Mouse (Mus musculus) kidney, embryonic 15.5 days (tissue): ENCODE data around the gene Ptgis. TPM values are rescaled to one million over a fixed set of nuclear protein-coding genes. Genes with fewer than 3 reads are reported as not detected.
A peak's percentile ranks its signal among the peaks of the same experiment; 100 is the strongest.

ENCODE experiments used
- ATAC-seq: fragments of 200-750 bp; cut with Nextera tagmentation; replicated peaks from 2 replicates; pipeline ENCODE4 v1.8.0; 2017; ENCODE audit warnings: moderate TSS enrichment; ENCODE audit not compliant: low FRiP score
- H3K27ac ChIP-seq: fragments of 300-500 bp; sonication (generic); 2 replicates; pipeline ENCODE4 v1.5.1; 2015; ENCODE audit warnings: mild to moderate bottlenecking, inconsistent platforms
- H3K27me3 ChIP-seq: fragments of 300-500 bp; sonication (generic); 2 replicates; pipeline ENCODE4 v1.6.1; 2015; ENCODE audit warnings: inconsistent platforms
- H3K36me3 ChIP-seq: fragments of 300-500 bp; sonication (generic); 2 replicates; pipeline ENCODE4 v1.6.1; 2015; ENCODE audit warnings: inconsistent platforms
- H3K4me1 ChIP-seq: fragments of 300-500 bp; sonication (generic); 2 replicates; pipeline ENCODE4 v1.6.1; 2015; ENCODE audit warnings: inconsistent platforms
- H3K4me2 ChIP-seq: fragments of 300-500 bp; sonication (generic); 2 replicates; pipeline ENCODE4 v1.6.1; 2015; ENCODE audit warnings: moderate library complexity, mild to moderate bottlenecking, inconsistent platforms
- H3K4me3 ChIP-seq: fragments of 300-500 bp; sonication (generic); replicated peaks from 2 replicates; pipeline ENCODE4 v1.5.1; 2015; ENCODE audit warnings: mild to moderate bottlenecking, inconsistent platforms
- H3K9ac ChIP-seq: fragments of 300-500 bp; sonication (generic); 2 replicates; pipeline ENCODE4 v1.6.1; 2015; ENCODE audit warnings: mild to moderate bottlenecking, inconsistent platforms
- H3K9me3 ChIP-seq: fragments of 300-500 bp; sonication (generic); replicated peaks from 2 replicates; pipeline ENCODE4 v1.6.1; 2016; ENCODE audit warnings: inconsistent platforms
- WGBS: fragments of 180-500 bp; shearing (Covaris S2); methylation state at CpG from one replicate; pipeline ENCODE4 v1.1.7; 2015; ENCODE audit warnings: mixed read lengths; 5-methylcytosine and 5-hydroxymethylcytosine counted together
- polyA plus RNA-seq: library from polyadenylated mRNA; unstranded; fragments of >200 nt; fragmentation: Nextera tagmentation; extraction: Ambion mirVana; gene quantifications from 2 replicates; pipeline ENCODE4 v1.2.1, GENCODE M21; 2015

Ptgis gene
- polyA plus RNA-seq, 1 experiment from 2014 or later: 21.1 TPM

DNA sequence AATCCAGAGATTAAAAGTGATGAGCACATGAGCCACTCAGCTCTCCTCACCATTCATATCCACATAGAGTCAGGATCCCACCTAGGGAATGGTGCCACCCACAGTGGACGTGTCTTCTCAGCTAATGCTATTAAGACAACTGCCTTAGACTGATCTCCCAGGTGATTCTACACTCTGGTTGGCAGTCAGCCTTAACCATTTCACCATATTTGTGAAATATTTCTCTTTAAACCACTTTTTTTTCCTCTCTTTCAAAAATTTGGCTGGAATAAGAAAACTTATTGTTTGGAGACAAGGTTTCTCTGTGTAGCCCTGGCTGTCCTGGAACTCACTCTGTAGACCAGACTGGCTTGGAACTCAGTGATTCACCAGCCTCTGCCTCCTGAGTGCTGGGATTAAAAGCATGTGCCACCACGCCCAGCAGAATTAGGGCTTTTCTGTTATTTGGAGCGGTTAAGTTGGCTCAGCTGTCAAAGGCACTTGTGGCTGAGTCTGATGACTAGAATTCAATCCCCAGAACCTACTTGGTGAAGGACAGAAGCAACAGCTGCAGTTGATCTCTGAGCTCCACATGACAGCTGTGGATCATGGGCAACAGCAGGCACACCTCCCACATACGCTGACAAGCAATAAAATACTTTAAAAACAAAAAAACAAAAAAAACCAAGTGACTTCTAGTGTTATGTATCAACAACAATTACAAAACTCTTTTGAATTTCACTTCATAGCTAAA, 3.6 kb upstream of the Ptgis start:
- peaks cover 14% of the 10 kb centered on the region for H3K27me3 ChIP-seq
- ATAC-seq: no peak
- peaks cover 17% of the 10 kb centered on the region for H3K4me1 ChIP-seq
- no peak overlapping the region for H3K27ac ChIP-seq
- 86% methylated on average over 4 of the region's 4 CpGs for WGBS
- no peak overlapping the region for H3K9ac ChIP-seq
- no peak overlapping the region for H3K4me2 ChIP-seq
- H3K36me3 ChIP-seq: no peaks in the 10 kb centered on the region
- no peaks in the 10 kb centered on the region; the same call in 1 of the 2 replicates for H3K9me3 ChIP-seq
- H3K4me3 ChIP-seq: no peak overlapping the region

DNA sequence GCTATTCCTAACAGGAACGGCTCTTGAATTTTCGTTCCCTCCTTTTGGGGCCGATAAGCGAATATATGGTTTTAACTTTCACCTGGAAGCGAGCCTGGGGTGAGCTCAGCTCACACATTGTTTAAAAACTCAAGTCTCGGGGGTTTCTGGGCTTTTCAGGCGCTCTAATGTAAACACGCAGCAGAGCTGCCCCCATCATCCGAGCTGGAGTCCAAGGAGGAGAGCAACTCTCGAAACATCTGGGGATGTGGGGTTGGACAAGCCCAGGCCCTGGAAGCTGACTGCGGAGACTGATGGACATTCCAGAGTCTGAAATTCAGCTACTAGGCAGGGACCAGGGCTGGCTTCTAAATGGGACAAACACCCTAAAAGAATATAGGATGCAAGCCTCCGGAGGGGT, 1.1 kb downstream of the Ptgis start:
- H3K27ac ChIP-seq: no peak overlapping the region
- no peak for ATAC-seq
- H3K9ac ChIP-seq: peak overlapping the region; percentile 65; the same call in 1 of the 2 replicates

DNA sequence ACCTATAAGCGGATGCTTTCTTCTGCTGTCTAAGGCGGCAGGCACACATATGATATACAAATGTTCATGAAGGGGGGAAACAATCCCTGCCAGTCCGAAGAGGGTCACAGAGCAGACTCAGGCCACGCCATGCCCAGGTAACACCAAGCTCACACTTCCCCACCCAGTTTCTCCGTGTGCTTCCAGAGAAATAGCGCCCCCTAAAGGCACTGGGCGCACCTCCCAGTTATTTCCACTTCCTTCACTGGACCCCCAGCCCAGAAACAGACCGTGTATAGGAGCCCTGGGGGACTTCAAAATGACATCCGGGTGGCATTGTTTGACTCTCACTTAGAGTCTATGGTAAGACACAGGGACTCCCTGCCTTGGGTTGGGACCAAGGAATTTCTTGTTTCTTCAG, 3.2 kb downstream of the Ptgis start:
- Histone ChIP-seq H3K4me2 (no peak overlapping the region), H3K27ac (no peak overlapping the region), H3K4me3 (no peak overlapping the region), H3K36me3 (no peaks in the 10 kb centered on the region), H3K27me3 (peaks cover 28% of the 10 kb centered on the region), H3K9ac (no peak overlapping the region), H3K4me1 (peaks cover 44% of the 10 kb centered on the region), H3K9me3 (no peaks in the 10 kb centered on the region)
- WGBS: 78% methylated on average over 9 of the region's 9 CpGs
- ATAC-seq: no peak

More for the DNA sequence above, 1.1 kb downstream of the Ptgis start:
- Histone ChIP-seq H3K27me3 (peaks cover 28% of the 10 kb centered on the region), H3K4me2 (peak overlapping the region; percentile 93), H3K9me3 (no peaks in the 10 kb centered on the region), H3K4me1 (peaks cover 34% of the 10 kb centered on the region), H3K4me3 (peak overlapping the region; percentile 55), H3K36me3 (no peaks in the 10 kb centered on the region)
- WGBS: 16% methylated on average over 12 of the region's 12 CpGs

DNA sequence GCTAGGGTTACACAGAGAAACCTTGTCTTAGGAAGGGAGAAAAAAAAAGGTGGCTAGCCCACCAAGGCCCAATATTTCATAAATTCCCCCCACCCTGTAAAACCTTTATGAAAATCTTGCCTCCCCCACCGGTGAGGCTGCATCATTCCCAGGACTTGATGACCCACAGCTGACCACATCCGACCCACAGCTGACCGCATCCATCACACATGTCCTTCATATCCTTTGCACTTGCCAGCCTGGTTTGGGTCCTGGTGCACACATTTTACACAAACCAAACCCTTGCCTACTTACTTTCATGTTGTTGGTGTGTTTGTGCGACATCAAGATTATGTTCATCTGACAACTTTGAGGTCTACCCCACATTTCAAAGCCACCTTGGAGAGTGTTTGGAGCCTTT, 4.2 kb downstream of the Ptgis start:
- Histone ChIP-seq H3K27me3 (peaks cover 22% of the 10 kb centered on the region), H3K9me3 (no peaks in the 10 kb centered on the region), H3K4me2 (no peak overlapping the region), H3K9ac (no peak overlapping the region), H3K4me1 (peaks cover 47% of the 10 kb centered on the region), H3K27ac (no peak overlapping the region), H3K36me3 (no peaks in the 10 kb centered on the region), H3K4me3 (no peak overlapping the region)
- no peak for ATAC-seq
- 98% methylated on average over 4 of the region's 4 CpGs for WGBS

DNA sequence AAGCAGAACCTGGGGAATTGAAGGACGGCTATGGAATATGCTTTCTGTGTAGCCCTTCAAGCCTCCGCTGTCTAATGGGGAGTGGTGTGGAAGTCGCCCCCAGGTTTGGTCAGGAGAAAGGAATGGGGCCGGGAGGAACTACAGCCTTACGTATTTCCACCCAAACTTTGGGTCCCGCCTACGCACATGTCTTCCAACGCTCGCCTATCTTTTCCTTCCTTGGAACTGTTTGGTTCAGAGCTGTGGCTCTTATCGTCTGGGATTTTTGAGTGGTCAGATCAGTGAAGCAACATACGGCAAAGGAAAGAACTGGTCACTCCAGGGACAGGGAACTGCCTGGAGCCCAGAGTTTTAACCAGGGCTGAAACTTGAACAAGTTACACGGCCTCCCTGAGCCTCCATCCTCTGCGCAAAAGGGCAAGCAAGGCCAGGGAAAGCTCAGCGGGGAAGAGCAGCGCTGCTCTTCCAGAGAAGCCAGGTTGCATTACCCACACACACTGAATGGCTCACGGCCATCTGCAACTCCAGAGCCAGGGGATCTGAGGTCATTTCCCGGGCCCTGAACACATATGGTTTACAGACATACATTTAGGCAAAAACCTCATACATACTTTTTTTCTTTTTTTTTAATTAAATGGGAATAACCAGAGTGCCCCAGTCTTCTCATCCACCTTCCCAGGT, 4.9 kb downstream of the Ptgis start:
- Histone ChIP-seq H3K4me3 (no peak overlapping the region), H3K4me2 (no peak overlapping the region), H3K27me3 (peaks cover 22% of the 10 kb centered on the region), H3K9me3 (no peaks in the 10 kb centered on the region), H3K9ac (no peak overlapping the region), H3K4me1 (peaks cover 43% of the 10 kb centered on the region), H3K27ac (no peak overlapping the region), H3K36me3 (no peaks in the 10 kb centered on the region)
- ATAC-seq: no peak
- 65% methylated on average over 17 of the region's 17 CpGs for WGBS

DNA sequence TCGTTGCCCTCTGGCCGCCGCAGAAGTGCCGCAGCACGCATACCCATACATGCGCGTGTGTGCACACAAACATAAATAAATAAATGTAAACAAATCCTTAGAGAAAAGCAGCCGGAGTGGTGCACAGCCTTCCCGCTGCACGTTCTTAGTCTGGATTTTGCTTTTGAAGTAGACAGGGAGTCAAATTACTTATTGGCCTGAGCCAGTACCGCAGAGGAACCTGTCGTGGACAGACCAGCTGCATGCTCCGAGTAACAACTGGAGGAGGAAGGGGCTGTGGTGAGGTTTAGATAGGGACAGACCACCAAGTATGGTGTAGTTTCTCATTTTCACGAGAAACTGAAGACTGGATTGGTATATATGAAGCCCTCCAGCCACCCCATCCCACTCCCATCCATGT, 6.6 kb downstream of the Ptgis start:
- peak overlapping the region; percentile 37; the same call in 1 of the 2 replicates for H3K4me2 ChIP-seq
- ATAC-seq: no peak
- WGBS: 23% methylated on average over 14 of the region's 14 CpGs
- peaks cover 33% of the 10 kb centered on the region for H3K4me1 ChIP-seq
- H3K4me3 ChIP-seq: no peak overlapping the region
- peaks cover 12% of the 10 kb centered on the region for H3K27me3 ChIP-seq
- no peak overlapping the region for H3K9ac ChIP-seq
- H3K9me3 ChIP-seq: no peaks in the 10 kb centered on the region; the same call in 1 of the 2 replicates
- no peak overlapping the region for H3K27ac ChIP-seq
- H3K36me3 ChIP-seq: no peaks in the 10 kb centered on the region

DNA sequence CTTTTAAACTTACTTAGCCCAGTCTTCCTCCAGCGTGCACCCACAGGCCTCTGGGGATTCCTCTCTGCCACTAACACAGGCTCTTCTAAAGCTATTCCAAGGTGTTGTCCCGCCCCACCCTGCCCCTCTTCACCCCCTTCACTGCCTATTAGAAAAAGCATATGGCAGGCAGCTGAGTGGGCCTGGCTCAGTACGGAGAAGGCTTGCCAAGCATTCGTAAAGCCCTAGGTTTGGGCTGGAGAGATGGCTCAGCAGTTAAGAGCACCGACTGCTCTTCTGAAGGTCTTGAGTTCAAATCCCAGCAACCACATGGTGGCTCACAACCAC, 7.4 kb downstream of the Ptgis start:
- ATAC-seq: no peak
- no peaks in the 10 kb centered on the region; the same call in 1 of the 2 replicates for H3K9me3 ChIP-seq
- peaks cover 30% of the 10 kb centered on the region for H3K4me1 ChIP-seq
- no peaks in the 10 kb centered on the region for H3K36me3 ChIP-seq
- H3K27me3 ChIP-seq: peaks cover 5% of the 10 kb centered on the region; the same call in 1 of the 2 replicates
- H3K4me2 ChIP-seq: no peak overlapping the region
- H3K4me3 ChIP-seq: no peak overlapping the region
- WGBS: 75% methylated on average over 5 of the region's 5 CpGs
- no peak overlapping the region for H3K27ac ChIP-seq
- H3K9ac ChIP-seq: no peak overlapping the region

DNA sequence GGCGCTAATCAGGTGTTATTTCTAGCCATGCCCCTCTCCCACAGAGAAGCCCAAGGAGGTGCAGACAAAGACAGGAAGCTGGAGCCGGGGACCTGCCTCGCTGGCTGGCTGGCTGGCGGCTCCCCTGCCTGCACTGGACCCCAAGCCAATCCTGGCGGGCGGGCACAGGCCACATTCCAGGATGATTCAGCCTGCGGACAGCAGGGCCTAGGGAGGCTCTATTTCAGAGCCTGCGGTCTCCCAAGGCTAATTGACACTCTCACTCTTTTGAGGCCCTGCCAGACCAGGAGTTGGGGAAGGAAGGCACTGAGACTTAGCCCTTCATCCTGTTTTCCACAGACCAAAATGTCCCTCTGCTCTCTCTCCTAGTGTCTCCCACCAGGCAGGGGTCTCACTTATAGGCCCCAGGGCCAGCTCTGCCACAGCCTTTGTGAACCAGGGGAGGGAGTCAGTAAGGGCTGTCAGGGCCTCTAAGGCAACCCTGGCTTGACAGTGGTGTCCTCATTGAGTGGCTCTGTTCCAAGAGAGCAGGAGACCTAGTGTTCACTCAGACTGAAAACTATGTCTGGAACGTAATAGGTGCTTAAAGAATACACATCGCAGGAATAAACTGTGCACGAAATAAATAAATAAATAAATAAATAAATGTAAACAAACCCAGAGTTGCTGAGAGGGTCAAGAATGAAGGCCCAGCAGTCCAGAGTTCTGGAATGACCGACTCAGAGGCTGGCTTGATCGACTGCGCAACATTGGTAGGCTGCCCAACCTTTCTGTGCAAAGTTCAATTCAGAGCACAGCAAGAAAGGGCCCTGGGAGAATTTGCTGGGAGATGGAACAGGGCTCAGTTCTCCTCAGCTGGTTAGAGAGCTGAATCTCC, 8.0 kb downstream of the Ptgis start:
- 52% methylated on average over 14 of the region's 14 CpGs for WGBS
- no peak overlapping the region for H3K27ac ChIP-seq
- ATAC-seq: no peak
- H3K9ac ChIP-seq: no peak overlapping the region
- H3K27me3 ChIP-seq: peaks cover 3% of the 10 kb centered on the region; the same call in 1 of the 2 replicates
- H3K4me2 ChIP-seq: no peak overlapping the region
- H3K4me1 ChIP-seq: peaks cover 30% of the 10 kb centered on the region
- no peaks in the 10 kb centered on the region; the same call in 1 of the 2 replicates for H3K9me3 ChIP-seq
- no peak overlapping the region for H3K4me3 ChIP-seq
- H3K36me3 ChIP-seq: no peaks in the 10 kb centered on the region

DNA sequence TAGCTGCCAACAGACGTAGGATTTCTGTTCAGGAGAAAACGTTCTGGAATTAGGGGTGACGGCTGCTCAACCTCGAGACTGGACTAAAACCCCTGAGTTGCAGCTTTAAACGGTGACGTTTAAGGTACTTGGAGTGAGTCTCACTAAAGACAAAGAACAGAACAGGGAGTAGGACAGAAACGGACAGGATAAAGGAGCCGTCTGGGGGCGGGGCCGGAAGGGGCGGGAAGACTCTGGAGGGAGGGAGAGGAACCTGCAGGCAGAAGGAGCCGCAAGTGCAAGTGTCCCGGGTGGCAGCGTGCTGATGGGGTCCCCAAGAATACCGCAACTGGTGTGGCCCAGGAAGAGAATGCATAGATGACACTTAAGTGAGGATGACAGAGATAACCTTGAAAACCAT, 9.8 kb downstream of the Ptgis start:
- Histone ChIP-seq H3K9ac (no peak overlapping the region), H3K4me2 (peak overlapping the region; percentile 41)
- no peak for ATAC-seq

DNA sequence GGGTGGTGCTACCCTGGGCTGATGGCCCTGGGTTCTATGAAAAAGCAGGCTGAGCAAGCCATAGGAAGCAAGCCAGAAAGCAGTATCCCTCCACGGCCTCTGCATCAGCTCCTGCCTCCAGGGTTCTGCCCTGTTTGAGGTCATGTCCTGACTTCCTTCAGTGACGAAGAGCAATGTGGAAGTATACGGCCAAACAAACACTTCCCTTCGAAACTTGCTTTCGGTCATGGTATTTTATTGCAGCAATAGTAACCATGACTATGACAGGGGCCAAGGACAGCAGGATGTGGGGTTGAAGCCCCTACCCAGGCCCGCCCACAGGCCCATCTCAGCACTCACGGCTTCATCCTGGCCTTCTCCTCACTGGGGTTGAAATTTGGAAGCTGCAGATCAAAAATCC, 15.5 kb downstream of the Ptgis start:
- Histone ChIP-seq H3K4me1 (no peaks in the 10 kb centered on the region), H3K4me2 (no peak overlapping the region), H3K9me3 (no peaks in the 10 kb centered on the region), H3K4me3 (no peak overlapping the region), H3K27ac (no peak overlapping the region), H3K36me3 (no peaks in the 10 kb centered on the region), H3K27me3 (no peaks in the 10 kb centered on the region), H3K9ac (no peak overlapping the region)
- WGBS: 69% methylated on average over 7 of the region's 7 CpGs
- no peak for ATAC-seq

More for the DNA sequence above, 9.8 kb downstream of the Ptgis start:
- WGBS: 22% methylated on average over 15 of the region's 15 CpGs
- H3K4me1 ChIP-seq: peaks cover 29% of the 10 kb centered on the region
- H3K4me3 ChIP-seq: peak overlapping the region; percentile 10
- no peak overlapping the region for H3K27ac ChIP-seq
- H3K27me3 ChIP-seq: peaks cover 3% of the 10 kb centered on the region; the same call in 1 of the 2 replicates
- no peaks in the 10 kb centered on the region for H3K36me3 ChIP-seq
- no peaks in the 10 kb centered on the region; the same call in 1 of the 2 replicates for H3K9me3 ChIP-seq

DNA sequence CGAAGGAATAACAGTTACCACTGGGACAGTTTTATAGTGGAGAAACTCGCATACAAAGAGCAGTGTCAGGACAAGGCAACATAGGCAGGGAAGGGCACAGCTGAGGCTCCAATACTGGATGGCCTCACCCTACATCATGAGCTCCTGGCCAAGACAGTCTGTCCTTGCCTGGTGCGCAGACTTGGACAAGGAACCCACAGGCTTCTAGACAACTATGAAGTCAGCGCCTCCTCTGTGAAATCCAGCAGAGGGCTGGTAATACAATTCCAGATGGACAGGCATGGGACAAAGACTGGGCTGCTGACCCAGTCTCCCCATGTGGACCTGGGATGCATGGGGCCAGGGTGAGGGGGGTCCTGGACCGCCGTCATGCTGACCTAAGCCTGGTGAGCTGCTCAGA, 16.2 kb downstream of the Ptgis start:
- Histone ChIP-seq H3K4me1 (peaks cover under 1% of the 10 kb centered on the region; the same call in 1 of the 2 replicates), H3K4me3 (no peak overlapping the region), H3K27ac (no peak overlapping the region), H3K9ac (no peak overlapping the region), H3K9me3 (no peaks in the 10 kb centered on the region), H3K27me3 (no peaks in the 10 kb centered on the region), H3K36me3 (no peaks in the 10 kb centered on the region), H3K4me2 (no peak overlapping the region)
- no peak for ATAC-seq
- 92% methylated on average over 6 of the region's 6 CpGs for WGBS

DNA sequence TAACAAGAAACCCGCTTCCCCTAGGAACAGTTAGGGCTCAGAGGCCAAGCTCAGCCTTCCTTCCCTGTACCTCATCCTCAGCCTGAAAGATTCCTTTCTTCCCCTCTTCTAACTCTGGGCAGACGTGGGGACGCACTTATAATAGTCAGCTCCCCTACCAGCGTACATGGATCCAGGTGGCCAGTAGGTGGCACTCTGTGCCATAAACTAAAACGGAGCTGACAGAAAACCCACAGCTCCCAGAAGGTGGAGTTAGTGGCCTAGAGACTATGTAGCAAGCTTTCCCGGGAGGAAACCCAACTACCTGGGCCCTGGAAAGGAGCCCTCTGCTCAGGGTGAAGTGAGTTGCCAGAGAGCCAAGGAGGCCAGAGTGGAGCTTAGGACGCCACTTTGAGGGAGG, 18.3 kb downstream of the Ptgis start:
- no peaks in the 10 kb centered on the region for H3K27me3 ChIP-seq
- H3K4me1 ChIP-seq: peaks cover 3% of the 10 kb centered on the region; the same call in 1 of the 2 replicates
- no peak overlapping the region for H3K9ac ChIP-seq
- H3K36me3 ChIP-seq: no peaks in the 10 kb centered on the region
- no peak overlapping the region for H3K4me2 ChIP-seq
- peak; percentile 60; the same call in 1 of the 2 replicates for ATAC-seq
- no peak overlapping the region for H3K4me3 ChIP-seq
- H3K9me3 ChIP-seq: no peaks in the 10 kb centered on the region
- WGBS: 30% methylated on average over 7 of the region's 7 CpGs
- no peak overlapping the region for H3K27ac ChIP-seq
